Mouse (Mus musculus): ENCODE data around the gene AI467606.

DNA sequence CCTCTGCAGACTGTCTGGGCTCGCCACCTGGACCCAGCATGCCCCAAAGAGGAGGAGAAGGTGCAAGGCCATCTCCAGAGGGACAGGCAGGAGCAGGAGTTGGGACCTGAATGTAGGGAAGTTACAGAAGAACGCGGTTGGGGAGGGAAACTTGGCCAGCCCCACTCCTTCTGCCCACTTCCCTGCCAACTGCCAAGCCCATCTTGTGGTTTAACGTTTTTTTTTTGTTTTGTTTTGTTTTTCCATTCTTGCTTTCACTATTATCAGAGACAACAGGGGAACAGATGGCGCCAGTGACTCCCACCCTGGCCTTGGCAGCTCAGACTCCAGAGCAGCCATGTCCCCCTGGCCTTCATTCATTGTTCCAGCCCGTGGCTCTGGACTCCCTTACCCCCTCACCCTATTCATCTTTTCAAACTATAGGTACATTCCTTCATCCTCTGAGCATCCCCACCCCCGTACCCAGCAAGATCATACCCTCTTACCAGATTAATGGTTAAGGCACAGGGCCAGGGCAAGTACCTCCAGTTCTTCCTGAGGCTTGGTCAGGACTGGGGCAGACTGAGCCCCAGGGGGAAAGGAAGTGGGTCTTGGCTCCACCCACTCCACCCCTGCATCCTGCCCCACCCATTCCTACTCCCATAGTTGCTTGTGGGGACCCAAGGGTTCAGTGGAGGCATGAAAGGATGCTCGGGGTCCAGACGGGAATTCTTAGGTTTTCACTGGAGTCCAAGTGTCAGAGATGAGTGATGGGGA lies 46.3 kb downstream of the AI467606 start, which contains the start of gene Spn:
- no peak for TF ChIP-seq CTCF (IDR thresholded peaks at IDR 0.05; ENCODE audit: insufficient read depth, low read length)
- no peak for TF ChIP-seq POLR2A (IDR thresholded peaks at IDR 0.05; ENCODE audit: borderline replicate concordance, extremely low read depth, low read depth, low read length)
